In the genomic region with DNA sequence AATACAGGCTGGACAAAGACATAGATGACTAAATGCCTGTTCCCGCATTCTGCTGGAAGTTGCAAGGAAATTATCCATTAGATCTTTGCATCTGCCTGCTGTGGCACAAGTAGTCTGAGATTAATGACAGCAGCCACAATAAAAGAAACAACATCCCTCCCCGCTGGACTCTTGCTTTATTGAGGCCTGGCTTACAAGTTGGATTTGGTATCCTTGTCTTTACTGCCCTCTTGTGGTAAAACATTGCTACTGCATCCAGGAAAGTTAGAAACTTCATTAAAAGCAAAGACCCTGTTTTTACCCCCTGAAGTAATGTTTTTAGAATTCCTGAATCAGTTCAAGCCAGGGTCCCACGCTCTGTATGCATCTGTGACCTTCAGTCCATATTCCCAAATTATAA, we compare ENCODE assay signal across 10 mouse cellular contexts. TPM values are rescaled to one million over a fixed set of nuclear protein-coding genes. Genes with fewer than 3 reads are reported as not detected.
A peak's percentile ranks its signal among the peaks of the same experiment; 100 is the strongest.
DNase-seq lines count a peak whose midpoint lies in the region; TF ChIP-seq lines count a peak whose summit lies in the region.
"Had no signal": no experiment of that assay in that cellular context is flagged by ENCODE, and none has a peak within 500 bp of the region (broad histone marks: within the 10 kb centered on the region; RNA-seq: fewer than 3 reads in every experiment).

No protein-coding gene starts in this region.

- no peaks in the 10 kb centered on the region for H3K36me3 ChIP-seq in splenic B cell, adult 2 months (ENCODE audit: control insufficient read depth, insufficient read depth, low read length, poor library complexity, severe bottlenecking)

- no peak overlapping the region for H3K4me3 ChIP-seq in left cerebral cortex, adult 2 months
- H3K4me3 ChIP-seq: myocyte had no signal

- H3K27ac ChIP-seq in left cerebral cortex, adult 2 months: no peak overlapping the region

- peak; percentile 52 to 75 for DNase-seq in cerebellum, postnatal 10 days
- DNase-seq in cerebellum, adult 11-12 months: no peak
- DNase-seq in left cerebral cortex, adult 2 months (ENCODE audit: extremely low spot score in 1 of 2, low spot score in 2 of 2): no peak
- no peak for DNase-seq in left cerebral cortex, postnatal 36 days (ENCODE audit: low spot score in 2 of 2)
- peak; percentile 50 for DNase-seq in Muller cell, postnatal 12 days (ENCODE audit: inconsistent ontology term)
- DNase-seq in hindlimb bud, embryonic 11.5 days (ENCODE audit: extremely low spot score, low read depth, low spot score): peak; percentile 46
- peak; percentile 49 for DNase-seq in splenic B cell, adult 2 months (ENCODE audit: low read depth, low spot score)
- no peak for DNase-seq in urinary bladder, postnatal 36 days (ENCODE audit: low spot score in 2 of 2)

- TF ChIP-seq CTCF in left cerebral cortex, adult 2 months (IDR thresholded peaks at IDR 0.05): peak; percentile 97

- H3K27me3 ChIP-seq in splenic B cell, adult 2 months (ENCODE audit: control insufficient read depth, insufficient read depth, low read length, poor library complexity, severe bottlenecking): no peaks in the 10 kb centered on the region

- intact Hi-C loops in left cerebral cortex, adult 2 months (cut with DNase I): loop anchor here (1.0 kb wide), 1 partner anchor 918 kb away; no protein-coding TSS in a partner anchor
- intact Hi-C loops in left cerebral cortex, postnatal 36 days (cut with DNase I): loop anchor here (2.0 kb wide), 1 partner anchor 921 kb away; no protein-coding TSS in a partner anchor

RNA-seq across cellular contexts. Expression of a gene that starts 31.4 kb away (rescaled TPM):
- not detected for total RNA-seq in left cerebral cortex, adult 2 months (2021)
- total RNA-seq in left cerebral cortex, postnatal 36 days (2021): not detected
- total RNA-seq: hematopoietic stem cell, adult 5-6 weeks had no signal

Comparison
In these comparisons a context has a peak if more than half of its experiments do, and no peak if none do; other contexts are left out.
1. DNase-seq: peak in cerebellum, postnatal 10 days (2 of 2), Muller cell, postnatal 12 days (single experiment), hindlimb bud, embryonic 11.5 days (single experiment) and splenic B cell, adult 2 months (single experiment); none in cerebellum, adult 11-12 months (single experiment), left cerebral cortex, adult 2 months (0 of 2), left cerebral cortex, postnatal 36 days (0 of 2) and urinary bladder, postnatal 36 days (0 of 2).